Mouse (Mus musculus) MEL (cell line): ENCODE data around the gene Fer. TPM values are rescaled to one million over a fixed set of nuclear protein-coding genes. Genes with fewer than 3 reads are reported as not detected.
A peak's percentile ranks its signal among the peaks of the same experiment; 100 is the strongest.

ENCODE experiments used
- DNase-seq: peaks from one replicate; pipeline ENCODE4 v3.0.0; 2011; ENCODE audit warnings: low read depth, low spot score
- H3K27ac ChIP-seq: 2 replicates; pipeline ENCODE4 v1.5.1; 2012; ENCODE audit warnings: low read depth, mild to moderate bottlenecking, control low read depth, low read length, moderate library complexity; ENCODE audit not compliant: control insufficient read depth
- H3K27me3 ChIP-seq, 2 experiments: fragments of 150-350 bp in 1 of 2; sonication (generic) in 1 of 2; 2 replicates each; pipeline ENCODE4 v1.6.1; 2012; ENCODE audit warnings: low read length in 2 of 2, mild to moderate bottlenecking in 2 of 2, improper control_type of control experiment in 1 of 2, moderate library complexity in 1 of 2; ENCODE audit not compliant: insufficient read depth in 2 of 2, control insufficient read depth in 1 of 2
- H3K36me3 ChIP-seq, 2 experiments: 2 replicates each; pipeline ENCODE4 v1.6.1; 2012 to 2014; ENCODE audit warnings: low read length in 2 of 2, improper control_type of control experiment in 1 of 2, inconsistent platforms in 1 of 2, mild to moderate bottlenecking in 1 of 2; ENCODE audit not compliant: insufficient read depth in 2 of 2, control insufficient read depth in 1 of 2
- H3K4me1 ChIP-seq, 2 experiments: fragments of 150-350 bp in 1 of 2; sonication (generic) in 1 of 2; 2 replicates each; pipeline ENCODE4 v1.6.1; 2012; ENCODE audit warnings: low read length in 2 of 2, improper control_type of control experiment in 1 of 2, mild to moderate bottlenecking in 1 of 2; ENCODE audit not compliant: insufficient read depth in 2 of 2, control insufficient read depth in 1 of 2
- H3K4me3 ChIP-seq, 2 experiments: fragments of 150-350 bp in 1 of 2; sonication (generic) in 1 of 2; 2 replicates each; pipeline ENCODE4 v1.5.1; 2012; ENCODE audit warnings: low read depth in 2 of 2, low read length in 2 of 2, mild to moderate bottlenecking in 2 of 2, moderate library complexity in 2 of 2, control low read depth in 1 of 2, improper control_type of control experiment in 1 of 2; ENCODE audit not compliant: control insufficient read depth in 1 of 2, insufficient read depth in 1 of 2
- H3K79me2 ChIP-seq: 2 replicates; pipeline ENCODE4 v1.6.1; 2012; ENCODE audit warnings: mild to moderate bottlenecking, low read length, moderate library complexity; ENCODE audit not compliant: control insufficient read depth, poor library complexity, insufficient read depth
- H3K9ac ChIP-seq: 2 replicates; pipeline ENCODE4 v1.6.1; 2012; ENCODE audit warnings: low read depth, mild to moderate bottlenecking, control low read depth, low read length, moderate library complexity; ENCODE audit not compliant: control insufficient read depth, poor library complexity, severe bottlenecking
- H3K9me3 ChIP-seq: fragments of 150-350 bp; sonication (generic); replicated peaks from 2 replicates; pipeline ENCODE4 v1.6.1; 2012; ENCODE audit warnings: mild to moderate bottlenecking, low read length, improper control_type of control experiment, moderate library complexity; ENCODE audit not compliant: insufficient read depth
- CHD2 ChIP-seq: IDR thresholded peaks from 2 replicates; pipeline ENCODE4 v1.6.1; 2011; ENCODE audit warnings: low read length, improper control_type of control experiment
- CTCF ChIP-seq, 3 experiments: IDR thresholded peaks in 2 of 3; conservative IDR thresholded peaks in 1 of 3; 2 replicates each; pipeline ENCODE4 v1.5.1; 2011 to 2012; ENCODE audit warnings: low read length in 3 of 3, low read depth in 2 of 3, mild to moderate bottlenecking in 2 of 3, improper control_type of control experiment in 1 of 3, inconsistent platforms in 1 of 3, mixed read lengths in 1 of 3, moderate library complexity in 1 of 3; ENCODE audit not compliant: control insufficient read depth in 1 of 3, insufficient read depth in 1 of 3, poor library complexity in 1 of 3, severe bottlenecking in 1 of 3
- EP300 ChIP-seq, 2 experiments: IDR thresholded peaks; 2 replicates each; pipeline ENCODE4 v1.6.1; 2011; ENCODE audit warnings: improper control_type of control experiment in 2 of 2, low read length in 2 of 2, low read depth in 1 of 2, mild to moderate bottlenecking in 1 of 2
- ETS1 ChIP-seq: IDR thresholded peaks from 2 replicates; pipeline ENCODE4 v1.6.1; 2012; ENCODE audit warnings: low read depth, mild to moderate bottlenecking, inconsistent platforms, low read length, improper control_type of control experiment, moderate library complexity
- GATA1 ChIP-seq: IDR thresholded peaks from 2 replicates; pipeline ENCODE4 v1.6.1; 2011; ENCODE audit warnings: low read depth, low read length, improper control_type of control experiment
- JUND ChIP-seq: IDR thresholded peaks from 2 replicates; pipeline ENCODE4 v1.6.1; 2011; ENCODE audit warnings: low read depth, mild to moderate bottlenecking, improper control_type of control experiment, low read length
- KAT2A ChIP-seq: conservative IDR thresholded peaks from 2 replicates; pipeline ENCODE4 v1.6.1; 2012; ENCODE audit warnings: low read depth, low read length, improper control_type of control experiment, inconsistent platforms
- MAFK ChIP-seq: IDR thresholded peaks from 2 replicates; pipeline ENCODE4 v1.6.1; 2011; ENCODE audit warnings: low read depth, mild to moderate bottlenecking, low read length, improper control_type of control experiment, borderline replicate concordance
- MYC ChIP-seq: IDR thresholded peaks from 2 replicates; pipeline ENCODE4 v1.6.1; 2011; ENCODE audit warnings: low read depth, mild to moderate bottlenecking, low read length, improper control_type of control experiment, moderate library complexity
- POLR2A ChIP-seq, 2 experiments: IDR thresholded peaks; 2 replicates each; pipeline ENCODE4 v1.6.1; 2011 to 2012; ENCODE audit warnings: low read length in 2 of 2, mild to moderate bottlenecking in 2 of 2, control low read depth in 1 of 2, improper control_type of control experiment in 1 of 2, low read depth in 1 of 2, moderate library complexity in 1 of 2; ENCODE audit not compliant: control insufficient read depth in 1 of 2, insufficient read depth in 1 of 2, poor library complexity in 1 of 2
- RAD21 ChIP-seq: IDR thresholded peaks from 2 replicates; pipeline ENCODE4 v1.6.1; 2011; ENCODE audit warnings: mild to moderate bottlenecking, low read depth, low read length, improper control_type of control experiment
- SIN3A ChIP-seq: IDR thresholded peaks from 2 replicates; pipeline ENCODE4 v1.6.1; 2012; ENCODE audit warnings: low read length, improper control_type of control experiment, inconsistent platforms
- TBP ChIP-seq: IDR thresholded peaks from 2 replicates; pipeline ENCODE4 v1.8.0; 2011; ENCODE audit warnings: low read depth, low read length, improper control_type of control experiment
- TCF12 ChIP-seq: IDR thresholded peaks from 2 replicates; pipeline ENCODE4 v1.6.1; 2014; ENCODE audit warnings: low read depth, mild to moderate bottlenecking, inconsistent platforms, low read length, improper control_type of control experiment, moderate library complexity
- ZC3H11A ChIP-seq: IDR thresholded peaks from 2 replicates; pipeline ENCODE4 v1.6.1; 2012; ENCODE audit warnings: low read depth, mild to moderate bottlenecking, inconsistent platforms, low read length, improper control_type of control experiment
- polyA plus RNA-seq, 2 experiments: library from polyadenylated mRNA; stranded (reverse) in 1 of 2; unstranded in 1 of 2; fragments of >175 nt in 1 of 2; fragments of >200 nt in 1 of 2; gene quantifications; 2 replicates each; pipeline versions ENCODE4 v1.2.1 to v1.2.4; 2012; ENCODE audit warnings: low replicate concordance in 2 of 2, low read depth in 1 of 2; ENCODE audit not compliant: insufficient read length in 2 of 2, insufficient read depth in 1 of 2, missing spikeins in 1 of 2
- total RNA-seq: library from RNA; depleted of rRNA; stranded (reverse); fragments of 300-350 nt; gene quantifications from 2 replicates; pipeline ENCODE4 v1.2.3, GENCODE M21; 2012

Fer gene
- total and polyA plus RNA-seq, 3 experiments: 8.5 to 11.2 TPM; not detected in 1

GRCm38 (mm10) chr17:63937886-63938285 is 75.0 kb downstream of the Fer start:
- Histone ChIP-seq H3K9me3 (no peaks in the 10 kb centered on the region), H3K27me3 (no peaks in the 10 kb centered on the region), H3K9ac (no peak overlapping the region), H3K27ac (no peak overlapping the region), H3K4me3 (no peak overlapping the region), H3K36me3 (no peaks in the 10 kb centered on the region; a peak in 1 of 4 replicates), H3K79me2 (no peaks in the 10 kb centered on the region), H3K4me1 (no peaks in the 10 kb centered on the region)
- no peak for DNase-seq
- no peak for TF ChIP-seq TBP
- TF ChIP-seq RAD21: no peak
- TF ChIP-seq SIN3A: no peak
- no peak for TF ChIP-seq JUND

GRCm38 (mm10) chr17:63946772-63947171 is 83.9 kb downstream of the Fer start:
- TF ChIP-seq TCF12 (no peak), MAFK (peak; percentile 71)
- no peak overlapping the region for H3K4me3 ChIP-seq
- no peaks in the 10 kb centered on the region for H3K79me2 ChIP-seq

GRCm38 (mm10) chr17:63948811-63949210 is 85.9 kb downstream of the Fer start:
- H3K27ac ChIP-seq: no peak overlapping the region
- no peaks in the 10 kb centered on the region; a peak in 1 of 4 replicates for H3K36me3 ChIP-seq
- no peak for TF ChIP-seq KAT2A
- TF ChIP-seq MYC: no peak
- TF ChIP-seq CHD2: no peak
- no peak for TF ChIP-seq SIN3A
- no peak for TF ChIP-seq CTCF (IDR thresholded peaks at IDR 0.05 in 2 of 3, conservative IDR thresholded peaks at IDR 0.05 in 1 of 3; ENCODE audit: control insufficient read depth in 1 of 3, insufficient read depth in 1 of 3, low read depth in 2 of 3, low read length in 3 of 3, poor library complexity in 1 of 3, severe bottlenecking in 1 of 3)
- TF ChIP-seq POLR2A (IDR thresholded peaks at IDR 0.05; ENCODE audit: control insufficient read depth in 1 of 2, insufficient read depth in 1 of 2, low read depth in 1 of 2, low read length in 2 of 2, poor library complexity in 1 of 2): no peak
- no peak for TF ChIP-seq ETS1
- no peak for TF ChIP-seq EP300 (IDR thresholded peaks at IDR 0.05; ENCODE audit: low read depth in 1 of 2, low read length in 2 of 2)
- TF ChIP-seq ZC3H11A: no peak
- no peak for TF ChIP-seq GATA1
- no peaks in the 10 kb centered on the region for H3K79me2 ChIP-seq
- H3K4me1 ChIP-seq: no peaks in the 10 kb centered on the region
- H3K9ac ChIP-seq: no peak overlapping the region
- DNase-seq: no peak
- H3K4me3 ChIP-seq: no peak overlapping the region
- H3K9me3 ChIP-seq: no peaks in the 10 kb centered on the region
- no peaks in the 10 kb centered on the region for H3K27me3 ChIP-seq

More at GRCm38 (mm10) chr17:63946772-63947171, 83.9 kb downstream of the Fer start:
- H3K27ac ChIP-seq: no peak overlapping the region
- H3K9ac ChIP-seq: no peak overlapping the region
- no peaks in the 10 kb centered on the region for H3K27me3 ChIP-seq
- H3K36me3 ChIP-seq: no peaks in the 10 kb centered on the region; a peak in 1 of 4 replicates
- no peak for DNase-seq
- H3K9me3 ChIP-seq: no peaks in the 10 kb centered on the region
- H3K4me1 ChIP-seq: no peaks in the 10 kb centered on the region
